Mouse (Mus musculus) embryonic facial prominence, embryonic 10.5 days (tissue): ENCODE results near the gene Plcd3. TPM values are rescaled to one million over a fixed set of nuclear protein-coding genes. Genes with fewer than 3 reads are reported as not detected.

Source experiments
- DNase-seq: peaks from one replicate; pipeline ENCODE4 v3.0.0-alpha.2; 2017; ENCODE audit warnings: low spot score
- H3K27ac ChIP-seq: fragments of 300-500 bp; sonication (generic); replicated peaks from 2 replicates; pipeline ENCODE4 v1.5.1; 2016; ENCODE audit warnings: mild to moderate bottlenecking
- H3K27me3 ChIP-seq: fragments of 300-500 bp; sonication (generic); replicated peaks from 2 replicates; pipeline ENCODE4 v1.6.1; 2016; ENCODE audit warnings: low read depth, mild to moderate bottlenecking; ENCODE audit not compliant: poor library complexity, severe bottlenecking
- H3K36me3 ChIP-seq: fragments of 300-500 bp; sonication (generic); replicated peaks from 2 replicates; pipeline ENCODE4 v1.6.1; 2016; ENCODE audit warnings: mild to moderate bottlenecking, moderate library complexity
- H3K4me1 ChIP-seq: fragments of 300-500 bp; sonication (generic); 2 replicates; pipeline ENCODE4 v1.6.1; 2016
- H3K4me3 ChIP-seq: fragments of 300-500 bp; sonication (generic); 2 replicates; pipeline ENCODE4 v1.5.1; 2016; ENCODE audit warnings: mild to moderate bottlenecking, moderate library complexity
- H3K9me3 ChIP-seq: fragments of 300-500 bp; sonication (generic); 2 replicates; pipeline ENCODE4 v1.6.1; 2016; ENCODE audit warnings: mild to moderate bottlenecking
- WGBS: fragments of 180-500 bp; shearing (Covaris S2); methylation state at CpG from one replicate; pipeline ENCODE4 v1.1.7; 2016; 5-methylcytosine and 5-hydroxymethylcytosine counted together
- polyA plus RNA-seq: library from polyadenylated mRNA; unstranded; fragments of >200 nt; fragmentation: Nextera tagmentation; extraction: Ambion mirVana; gene quantifications from 2 replicates; pipeline ENCODE4 v1.2.1, GENCODE M21; 2016

The Plcd3 gene
- polyA plus RNA-seq, 1 experiment from 2014 or later, result 2.6 TPM

GRCm38 (mm10) chr11:103115163-103116007 is 13.9 kb upstream of the Plcd3 start:
- Histone ChIP-seq H3K9me3 (no peaks in the 10 kb centered on the region), H3K4me1 (peaks cover 58% of the 10 kb centered on the region), H3K36me3 (no peaks in the 10 kb centered on the region), H3K4me3 (peak overlapping the region; percentile 76), H3K27ac (peak overlapping the region; percentile 96), H3K27me3 (peaks cover 40% of the 10 kb centered on the region)
- peak; percentile 85 for DNase-seq
- WGBS, result under 1% methylated on average over 34 of the region's 34 CpGs

GRCm38 (mm10) chr11:103114270-103114943 is 12.9 kb upstream of the Plcd3 start:
- Histone ChIP-seq H3K4me1 (peaks cover 58% of the 10 kb centered on the region), H3K27ac (peak overlapping the region; percentile 96), H3K9me3 (no peaks in the 10 kb centered on the region), H3K27me3 (peaks cover 44% of the 10 kb centered on the region), H3K4me3 (peak overlapping the region; percentile 76), H3K36me3 (no peaks in the 10 kb centered on the region)
- WGBS, result 84% methylated on average over 11 of the region's 11 CpGs
- no peak for DNase-seq

- Histone ChIP-seq H3K9me3 (no peaks in the 10 kb centered on the region), H3K36me3 (no peaks in the 10 kb centered on the region), H3K4me3 (no peak overlapping the region), H3K4me1 (peaks cover 56% of the 10 kb centered on the region), H3K27ac (no peak overlapping the region), H3K27me3 (peaks cover 44% of the 10 kb centered on the region)
- 66% methylated on average over 4 of the region's 4 CpGs for WGBS
- no peak for DNase-seq
These were observed 12.3 kb upstream of the Plcd3 start for GRCm38 (mm10) chr11:103113771-103114170.

- H3K27me3 ChIP-seq, result peaks cover 40% of the 10 kb centered on the region
- H3K27ac ChIP-seq, result 0 out of 2 replicates have a peak overlapping the region, but pooled peaks have one; percentile 82
- 30% methylated on average over 12 of the region's 12 CpGs for WGBS
- H3K36me3 ChIP-seq, result no peaks in the 10 kb centered on the region
- no peaks in the 10 kb centered on the region for H3K9me3 ChIP-seq
- peaks cover 48% of the 10 kb centered on the region for H3K4me1 ChIP-seq
- no peak for DNase-seq
- peak overlapping the region; percentile 57; the same call in 1 of the 2 replicates for H3K4me3 ChIP-seq
These were observed 11.5 kb upstream of the Plcd3 start for GRCm38 (mm10) chr11:103113005-103113404.

GRCm38 (mm10) chr11:103112552-103112912 is 11.1 kb upstream of the Plcd3 start:
- 9% methylated on average over 9 of the region's 9 CpGs for WGBS

GRCm38 (mm10) chr11:103111881-103112551 is 10.6 kb upstream of the Plcd3 start:
- peaks cover 38% of the 10 kb centered on the region for H3K4me1 ChIP-seq
- peak overlapping the region; percentile 82 for H3K27ac ChIP-seq
- H3K4me3 ChIP-seq, result peak overlapping the region; percentile 57
- WGBS, result 1% methylated on average over 28 of the region's 28 CpGs
- DNase-seq, result peak; percentile 78
- no peaks in the 10 kb centered on the region for H3K36me3 ChIP-seq
- no peaks in the 10 kb centered on the region for H3K9me3 ChIP-seq
- H3K27me3 ChIP-seq, result peaks cover 40% of the 10 kb centered on the region

More at GRCm38 (mm10) chr11:103112552-103112912, 11.1 kb upstream of the Plcd3 start:
- peak overlapping the region; percentile 82 for H3K27ac ChIP-seq
- peak overlapping the region; percentile 57 for H3K4me3 ChIP-seq
- H3K9me3 ChIP-seq, result no peaks in the 10 kb centered on the region
- DNase-seq, result no peak
- H3K36me3 ChIP-seq, result no peaks in the 10 kb centered on the region
- H3K4me1 ChIP-seq, result peaks cover 43% of the 10 kb centered on the region
- peaks cover 40% of the 10 kb centered on the region for H3K27me3 ChIP-seq

GRCm38 (mm10) chr11:103111301-103111700 is 9.8 kb upstream of the Plcd3 start:
- Histone ChIP-seq H3K4me3 (peak overlapping the region; percentile 57), H3K36me3 (no peaks in the 10 kb centered on the region), H3K27me3 (peaks cover 40% of the 10 kb centered on the region), H3K4me1 (peaks cover 33% of the 10 kb centered on the region), H3K27ac (peak overlapping the region; percentile 82), H3K9me3 (no peaks in the 10 kb centered on the region)
- 14% methylated on average over 10 of the region's 10 CpGs for WGBS
- no peak for DNase-seq

- Histone ChIP-seq H3K4me1 (peaks cover 44% of the 10 kb centered on the region), H3K27me3 (peaks cover 54% of the 10 kb centered on the region), H3K4me3 (no peak overlapping the region), H3K9me3 (no peaks in the 10 kb centered on the region), H3K36me3 (no peaks in the 10 kb centered on the region), H3K27ac (no peak overlapping the region)
- 73% methylated on average over 4 of the region's 4 CpGs for WGBS
- DNase-seq, result no peak
These were observed 4.9 kb upstream of the Plcd3 start for GRCm38 (mm10) chr11:103106386-103106785.

GRCm38 (mm10) chr11:103105810-103106209 is 4.4 kb upstream of the Plcd3 start:
- Histone ChIP-seq H3K4me1 (peaks cover 46% of the 10 kb centered on the region), H3K9me3 (no peaks in the 10 kb centered on the region), H3K27ac (no peak overlapping the region), H3K27me3 (peaks cover 54% of the 10 kb centered on the region), H3K4me3 (no peak overlapping the region), H3K36me3 (no peaks in the 10 kb centered on the region)
- WGBS, result 85% methylated on average over 6 of the region's 6 CpGs
- DNase-seq, result no peak

- no peak for DNase-seq
- WGBS, result 41% methylated on average over 14 of the region's 14 CpGs
- H3K9me3 ChIP-seq, result no peaks in the 10 kb centered on the region
- H3K4me1 ChIP-seq, result peaks cover 46% of the 10 kb centered on the region
- no peaks in the 10 kb centered on the region for H3K36me3 ChIP-seq
- H3K27ac ChIP-seq, result no peak overlapping the region
- H3K4me3 ChIP-seq, result peak overlapping the region; percentile 8; the same call in 1 of the 2 replicates
- H3K27me3 ChIP-seq, result peaks cover 54% of the 10 kb centered on the region
These were observed 3.8 kb upstream of the Plcd3 start for GRCm38 (mm10) chr11:103105180-103105725.

GRCm38 (mm10) chr11:103104469-103104868 is 3.0 kb upstream of the Plcd3 start:
- Histone ChIP-seq H3K4me1 (peaks cover 54% of the 10 kb centered on the region), H3K36me3 (no peaks in the 10 kb centered on the region), H3K27me3 (peaks cover 60% of the 10 kb centered on the region), H3K27ac (no peak overlapping the region), H3K4me3 (peak overlapping the region; percentile 8; the same call in 1 of the 2 replicates), H3K9me3 (no peaks in the 10 kb centered on the region)
- DNase-seq, result no peak
- WGBS, result 79% methylated on average over 7 of the region's 7 CpGs

GRCm38 (mm10) chr11:103103621-103104020 is 2.2 kb upstream of the Plcd3 start:
- peak overlapping the region; percentile 67 for H3K4me3 ChIP-seq
- 53% methylated on average over 8 of the region's 8 CpGs for WGBS

More at GRCm38 (mm10) chr11:103103621-103104020, 2.2 kb upstream of the Plcd3 start:
- no peaks in the 10 kb centered on the region for H3K36me3 ChIP-seq
- H3K9me3 ChIP-seq, result no peaks in the 10 kb centered on the region
- H3K27ac ChIP-seq, result no peak overlapping the region
- DNase-seq, result no peak
- peaks cover 62% of the 10 kb centered on the region for H3K4me1 ChIP-seq
- H3K27me3 ChIP-seq, result peaks cover 69% of the 10 kb centered on the region
